Mouse (Mus musculus): ENCODE data around the gene Lin37.
A peak's percentile ranks its signal among the peaks of the same experiment; 100 is the strongest.

Gene Lin37

DNA sequence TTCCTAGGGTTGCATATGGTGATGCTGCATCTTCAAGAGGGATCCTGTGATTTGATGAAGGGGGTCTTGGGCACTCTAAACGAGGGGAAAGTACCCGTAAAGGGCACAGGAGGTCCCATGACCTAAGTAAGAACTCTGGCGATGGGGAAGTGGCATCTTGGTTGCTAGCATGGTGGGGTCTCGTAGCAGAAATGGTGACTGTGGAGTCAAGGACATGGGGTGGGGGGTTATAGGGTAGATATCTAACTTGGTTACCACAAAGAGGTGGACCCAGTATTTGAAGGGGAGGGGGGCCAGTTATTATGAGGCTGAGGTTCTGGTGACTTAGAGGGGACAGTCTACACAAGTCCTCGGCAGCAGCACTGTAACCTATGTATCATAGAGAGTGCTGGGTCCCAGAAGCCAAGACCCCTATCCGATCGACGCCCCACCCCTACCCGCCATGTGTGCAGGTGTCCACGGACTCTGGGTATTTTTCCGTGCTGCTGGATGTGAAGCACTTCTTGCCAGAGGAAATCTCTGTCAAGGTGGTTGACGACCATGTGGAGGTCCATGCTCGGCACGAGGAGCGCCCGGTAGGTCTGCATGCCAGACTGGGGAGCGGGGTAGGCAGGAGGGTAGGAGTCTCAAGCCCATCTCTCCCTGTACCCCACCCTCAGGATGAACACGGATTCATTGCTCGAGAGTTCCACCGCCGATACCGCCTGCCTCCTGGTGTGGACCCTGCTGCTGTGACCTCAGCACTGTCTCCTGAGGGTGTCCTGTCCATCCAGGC is 5.6 kb downstream of the Lin37 start:
- peak; percentile 29 for DNase-seq (ENCODE audit: extremely low read depth, insufficient read length, low spot score)

DNA sequence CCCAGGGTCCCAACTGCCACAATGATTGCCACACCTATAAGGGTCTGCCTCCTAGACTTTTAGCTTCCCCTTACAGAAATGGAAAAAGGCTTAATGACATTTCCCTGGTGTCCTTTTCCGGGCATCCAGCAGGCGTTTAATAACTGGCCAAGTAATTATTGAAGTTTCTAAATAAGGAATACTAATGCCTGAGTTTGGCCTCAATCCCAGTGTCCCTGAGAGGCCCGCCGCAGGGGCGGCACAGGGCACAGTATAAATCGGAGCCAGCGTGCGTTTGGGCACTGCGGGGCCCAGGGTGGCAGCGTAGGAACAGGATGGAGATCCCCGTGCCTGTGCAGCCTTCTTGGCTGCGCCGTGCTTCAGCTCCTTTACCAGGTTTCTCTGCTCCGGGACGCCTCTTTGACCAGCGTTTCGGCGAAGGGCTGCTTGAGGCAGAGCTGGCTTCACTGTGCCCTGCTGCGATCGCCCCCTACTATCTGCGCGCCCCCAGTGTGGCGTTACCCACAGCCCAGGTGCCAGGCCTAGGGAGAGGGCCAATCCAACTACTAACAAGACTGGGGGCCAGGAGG is 6.5 kb downstream of the Lin37 start:
- DNase-seq (ENCODE audit: extremely low read depth, insufficient read length, low spot score): peak; percentile 77

DNA sequence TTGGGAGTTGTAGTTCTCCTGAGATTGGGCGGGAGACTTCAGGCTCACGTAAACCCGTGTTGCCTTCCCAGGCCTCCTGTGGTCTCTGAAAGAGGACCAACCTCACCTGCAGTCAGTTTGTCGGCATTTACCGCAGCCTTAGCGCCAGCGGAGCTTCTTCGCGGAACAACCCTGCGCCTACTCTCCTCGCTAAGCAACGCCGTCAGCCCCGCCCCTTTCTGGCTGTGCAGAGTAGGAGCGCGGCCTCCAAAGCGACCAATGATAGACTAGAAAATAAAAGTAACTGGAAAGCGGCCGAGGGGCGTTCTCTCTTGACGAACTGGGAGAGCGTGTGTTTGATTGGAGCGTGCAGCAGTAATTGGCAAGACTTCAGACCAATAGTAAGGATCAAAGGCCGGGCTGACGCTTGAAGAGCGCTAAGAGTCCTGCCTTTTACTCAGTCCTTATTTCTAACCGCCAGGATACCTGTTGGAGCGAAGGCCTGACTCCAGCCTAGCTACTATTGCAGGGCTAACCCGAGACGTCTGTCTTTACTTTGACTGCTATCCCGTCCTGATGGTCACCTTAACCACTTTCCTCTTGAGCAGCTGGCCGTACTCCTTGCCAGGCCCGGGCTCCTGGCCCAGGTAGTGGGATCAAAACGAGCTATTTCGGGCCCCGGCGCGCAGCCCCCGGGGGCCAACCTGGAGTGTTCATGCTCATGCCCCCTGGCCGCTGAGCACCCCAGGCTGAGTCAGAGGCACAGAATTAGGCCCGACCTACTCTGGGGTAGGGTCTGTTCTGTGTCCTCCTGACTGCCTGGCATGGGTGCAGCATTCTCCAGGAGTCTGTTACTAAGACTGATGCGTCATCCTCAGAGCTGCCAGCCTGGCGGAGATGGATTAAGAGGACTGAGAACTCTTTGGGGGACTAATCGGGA is 7.3 kb downstream of the Lin37 start, which contains the start of the genes Hspb6 and Proser3:
TSS of gene Hspb6 (plus strand) at position 77 of the 919 bp plus-strand sequence.
TSS of gene Proser3 (minus strand) at position 198 of the 919 bp plus-strand sequence.
- DNase-seq (ENCODE audit: extremely low read depth, insufficient read length, low spot score): peak; percentile 93

GRCm38 (mm10) chr7:30551445-30552101 is 8.1 kb downstream of the Lin37 start:
- no peak for DNase-seq (ENCODE audit: extremely low read depth, insufficient read length, low spot score)

DNA sequence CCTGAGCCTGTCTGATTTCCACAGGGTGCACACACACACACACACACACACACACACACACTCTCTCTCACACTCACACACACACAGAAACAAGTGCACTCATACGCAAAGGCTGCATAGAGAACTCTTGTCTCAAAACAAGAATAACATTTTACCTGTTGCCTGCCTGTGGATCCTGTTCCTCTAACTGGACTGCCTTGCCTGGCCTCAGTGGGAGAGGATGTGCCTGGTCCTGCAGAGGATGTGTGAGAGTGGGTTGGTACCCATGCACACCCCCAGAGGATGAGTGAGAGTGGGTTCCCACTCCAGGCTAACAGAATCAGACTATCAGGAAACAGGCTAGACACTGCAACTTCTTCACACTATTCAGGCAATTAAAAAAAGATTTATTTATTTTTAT is 9.0 kb downstream of the Lin37 start:
- no peak for DNase-seq (ENCODE audit: extremely low read depth, insufficient read length, low spot score)

DNA sequence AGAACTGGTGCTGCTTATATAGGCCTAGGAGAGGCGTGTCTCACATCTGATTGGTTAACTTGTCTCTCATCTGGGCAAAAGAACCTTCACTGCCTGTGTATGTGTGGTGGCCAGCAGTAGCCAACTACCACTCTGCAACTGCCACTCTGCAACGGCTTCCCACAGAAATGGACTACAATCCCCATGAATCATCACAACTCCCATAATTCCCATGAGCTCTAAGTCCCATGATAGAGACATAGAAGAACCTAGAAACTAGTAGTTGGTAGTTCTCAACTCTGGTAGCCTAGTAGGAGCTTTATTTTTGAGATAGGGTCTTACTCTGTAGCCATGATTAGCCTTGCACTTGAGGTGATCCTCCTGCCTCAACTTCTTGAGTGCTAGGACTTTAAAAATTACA is 9.8 kb downstream of the Lin37 start:
- no peak for DNase-seq (ENCODE audit: extremely low read depth, insufficient read length, low spot score)

DNA sequence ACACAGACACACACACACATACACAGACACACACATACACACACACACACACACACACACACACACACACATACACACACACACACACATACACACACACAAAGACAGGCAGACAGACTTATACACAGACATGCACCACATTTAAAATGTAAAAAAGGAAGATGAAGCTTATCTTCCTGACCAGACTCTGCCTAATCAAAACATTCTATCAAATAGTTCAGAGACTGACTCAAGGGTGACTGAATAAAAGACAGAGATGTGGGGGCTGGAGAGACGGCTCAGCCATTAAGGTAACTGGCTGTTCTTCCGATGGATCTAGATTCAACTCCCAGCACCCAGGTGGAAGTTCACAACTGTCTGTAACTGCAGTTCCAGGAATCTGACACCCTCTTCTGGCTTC is 15.3 kb downstream of the Lin37 start:
- DNase-seq (ENCODE audit: extremely low read depth, insufficient read length, low spot score): no peak

DNA sequence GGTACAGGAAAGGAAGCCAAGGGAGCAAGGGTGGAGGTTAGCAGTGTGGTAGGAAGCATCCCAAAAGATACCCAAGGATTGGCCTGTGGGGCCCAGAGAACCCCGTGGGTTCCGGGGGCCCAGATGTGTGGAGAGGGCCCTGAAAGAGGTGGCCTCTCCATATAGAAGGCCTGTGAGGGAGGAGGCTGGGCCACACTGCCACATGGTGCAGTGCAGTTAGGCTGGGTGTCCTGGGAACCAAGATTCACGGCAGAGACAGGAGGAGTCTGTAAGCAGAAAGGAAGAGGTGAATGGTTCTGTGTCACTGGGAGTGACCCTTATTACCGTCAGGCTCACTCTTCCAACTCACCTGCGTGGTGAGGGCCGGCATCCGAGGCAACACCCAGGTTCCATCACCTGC is 19.1 kb downstream of the Lin37 start:
- no peak for DNase-seq (ENCODE audit: extremely low read depth, insufficient read length, low spot score)

DNA sequence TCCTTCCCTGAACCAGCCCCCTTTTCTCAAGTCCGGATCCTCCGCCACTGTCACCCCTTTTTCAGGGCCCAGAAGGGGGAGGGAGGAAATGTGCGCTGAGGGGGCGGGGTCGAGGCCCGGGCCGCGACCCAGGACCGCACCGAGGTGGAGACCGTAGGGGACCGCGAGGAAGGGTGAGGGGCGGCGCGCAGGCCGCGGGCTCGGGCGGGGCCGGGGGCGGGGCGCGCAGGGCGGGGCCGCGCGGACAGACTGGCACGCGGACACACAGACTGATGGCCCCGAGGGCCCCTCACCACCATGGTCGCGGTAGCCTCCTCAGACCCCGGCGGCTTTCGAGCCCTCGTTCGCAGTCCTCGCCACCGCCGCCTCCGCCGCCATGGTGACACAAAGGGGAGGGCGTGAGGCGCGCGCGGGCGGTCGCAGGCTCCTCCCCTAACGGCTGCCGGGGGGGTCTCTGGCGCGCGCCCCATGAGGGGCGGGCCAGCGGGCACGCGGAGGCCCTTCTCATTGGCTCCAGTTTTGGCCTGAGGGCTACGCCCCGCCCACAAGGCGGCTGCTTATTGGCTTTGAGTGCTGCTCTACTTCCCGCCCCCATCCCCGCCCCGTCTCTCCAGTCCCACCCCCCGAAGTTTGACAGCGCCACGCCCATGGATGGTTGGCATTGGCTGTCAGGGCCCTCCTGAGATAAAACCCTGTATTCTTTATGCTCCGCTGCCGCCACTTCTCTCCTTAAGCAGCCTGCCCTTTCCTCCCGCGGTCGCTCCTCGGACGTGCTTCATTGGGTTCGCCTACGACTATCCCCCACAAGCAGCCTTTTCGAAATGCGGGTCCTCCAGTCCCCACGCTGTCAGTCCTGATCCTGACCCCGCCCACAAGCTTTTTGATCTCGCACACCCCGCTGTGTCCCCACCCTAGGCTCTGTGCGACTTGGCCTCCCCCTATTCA is 24.7 kb downstream of the Lin37 start, which contains the start of gene Arhgap33:
TSS of gene Arhgap33 (minus strand) at position 428 of the 945 bp plus-strand sequence.
- peak; percentile 93 for DNase-seq (ENCODE audit: extremely low read depth, insufficient read length, low spot score)

DNA sequence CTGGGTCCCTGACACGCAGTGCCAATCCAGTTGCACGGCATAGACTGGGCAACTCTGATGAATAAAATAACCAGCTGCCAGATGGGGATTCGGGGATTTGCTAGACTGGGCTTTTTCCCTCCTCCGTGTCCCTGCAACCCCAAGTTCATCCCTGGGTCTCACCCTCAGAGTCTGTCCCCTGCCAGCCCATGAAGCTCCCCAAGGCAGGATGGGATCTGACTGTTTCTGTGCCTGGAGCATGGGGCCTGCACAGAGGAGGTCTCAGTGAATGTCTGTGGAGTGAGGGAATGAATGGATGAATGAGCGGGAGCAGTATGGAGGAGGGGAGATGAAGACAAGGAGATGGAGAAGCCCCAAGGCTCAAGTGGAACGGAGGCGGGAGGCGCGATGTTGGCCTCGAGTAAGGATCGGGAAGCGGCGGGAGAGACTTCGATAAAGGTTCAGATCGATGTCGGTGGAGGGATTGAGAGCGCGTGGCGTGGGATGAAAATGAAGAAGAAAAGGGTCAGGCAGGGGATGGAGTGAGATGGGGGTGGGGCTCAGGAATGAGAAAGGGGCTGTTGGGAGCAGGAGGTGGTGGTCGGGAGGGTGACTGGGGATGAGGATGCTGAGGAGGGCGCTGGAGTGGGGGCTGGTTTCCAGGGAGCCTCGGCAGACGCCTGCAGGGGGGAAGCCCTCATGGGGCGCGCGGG is 25.6 kb downstream of the Lin37 start:
- no peak for DNase-seq (ENCODE audit: extremely low read depth, insufficient read length, low spot score)

DNA sequence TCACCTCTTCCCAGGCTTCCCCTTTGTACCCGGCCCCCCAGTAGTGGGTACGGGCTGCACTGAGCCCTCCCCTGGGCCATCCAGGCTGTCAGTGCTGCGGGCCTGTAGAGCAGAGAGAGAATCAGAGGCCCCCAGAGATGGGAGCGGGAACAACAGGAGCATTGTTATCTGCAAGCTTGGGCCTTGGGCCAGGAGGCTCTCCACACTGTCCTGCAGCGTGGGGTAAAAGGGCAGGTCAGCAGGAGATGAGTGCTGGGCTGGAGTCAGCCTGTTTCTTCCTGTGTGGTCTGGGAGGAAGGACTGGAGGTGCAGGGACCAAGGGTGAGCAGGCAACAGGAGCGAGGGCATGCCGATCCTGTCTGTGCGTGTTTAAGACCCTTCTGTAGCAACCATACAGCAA is 26.7 kb downstream of the Lin37 start:
- DNase-seq (ENCODE audit: extremely low read depth, insufficient read length, low spot score): no peak

- DNase-seq (ENCODE audit: extremely low read depth, insufficient read length, low spot score): no peak
Observed at GRCm38 (mm10) chr7:30531291-30531815, 28.3 kb downstream of the Lin37 start.

DNA sequence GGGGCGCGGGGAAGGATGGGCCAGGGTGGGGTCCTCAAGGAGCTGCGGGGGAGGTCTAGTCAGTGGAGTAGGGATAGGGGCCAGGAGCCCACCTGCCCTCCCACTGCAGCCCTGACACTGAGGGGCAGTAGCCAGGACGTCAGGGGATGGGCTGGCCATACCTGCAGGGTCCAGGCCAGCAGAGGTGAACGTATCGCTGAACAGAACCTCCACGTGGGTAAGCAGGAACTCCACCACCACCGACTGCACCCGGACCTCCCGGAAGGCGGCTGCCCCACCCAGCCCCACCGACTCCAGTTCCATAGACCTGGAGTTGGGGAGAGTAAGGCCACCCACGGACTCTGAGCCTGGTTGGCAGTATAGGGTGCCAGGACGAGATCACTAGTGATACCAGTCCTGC is 32.7 kb downstream of the Lin37 start:
- DNase-seq (ENCODE audit: extremely low read depth, insufficient read length, low spot score): no peak

DNA sequence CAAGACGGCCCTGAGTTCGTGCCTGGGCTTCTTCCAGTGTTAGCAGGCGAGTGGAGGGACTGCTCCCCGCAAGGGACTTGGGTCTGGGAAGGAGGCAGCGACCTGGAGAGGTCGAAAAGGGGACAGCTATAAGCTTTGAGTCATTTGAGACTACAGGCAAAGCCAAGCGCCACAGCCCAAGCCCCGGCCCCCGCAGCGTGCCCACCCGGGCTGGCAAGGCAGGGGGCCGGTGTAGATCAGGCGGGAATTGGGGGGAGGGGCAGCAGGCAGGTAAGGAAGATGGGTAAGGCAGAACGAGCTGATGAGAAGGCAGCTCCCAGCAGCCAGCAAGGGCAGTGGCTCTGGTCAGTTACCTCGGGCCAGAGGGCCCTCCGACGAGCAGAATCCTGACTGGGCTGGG is 33.2 kb downstream of the Lin37 start:
- DNase-seq (ENCODE audit: extremely low read depth, insufficient read length, low spot score): no peak

- DNase-seq (ENCODE audit: extremely low read depth, insufficient read length, low spot score): no peak
Observed at GRCm38 (mm10) chr7:30525954-30526353, 33.7 kb downstream of the Lin37 start.

- DNase-seq (ENCODE audit: extremely low read depth, insufficient read length, low spot score): peak; percentile 42
Observed at GRCm38 (mm10) chr7:30524487-30524886, 35.2 kb downstream of the Lin37 start.

DNA sequence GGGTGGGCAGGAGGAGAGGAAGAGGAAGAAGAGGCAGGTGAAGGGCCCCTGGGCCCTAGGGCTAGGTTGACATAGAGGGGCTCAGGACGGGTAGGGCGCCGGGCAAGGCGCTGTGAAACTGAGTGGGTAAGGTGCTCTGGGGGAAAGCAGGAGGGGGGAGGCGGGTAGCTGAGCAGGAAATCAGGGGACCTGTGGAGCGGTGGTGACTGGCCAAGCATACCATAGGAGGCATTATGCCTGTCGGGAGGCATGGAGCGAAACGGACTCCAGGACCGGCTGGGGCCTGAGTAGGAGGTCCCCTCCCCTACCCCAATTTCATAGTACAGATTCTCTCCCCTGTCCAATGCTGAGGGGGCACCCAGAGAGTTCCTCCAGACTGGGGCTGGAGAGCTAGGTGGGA is 36.8 kb downstream of the Lin37 start:
- no peak for DNase-seq (ENCODE audit: extremely low read depth, insufficient read length, low spot score)

- no peak for DNase-seq (ENCODE audit: extremely low read depth, insufficient read length, low spot score)
Observed at GRCm38 (mm10) chr7:30520856-30521255, 38.8 kb downstream of the Lin37 start.

- no peak for DNase-seq (ENCODE audit: extremely low read depth, insufficient read length, low spot score)
Observed at GRCm38 (mm10) chr7:30520396-30520795, 39.2 kb downstream of the Lin37 start.

All from 3134 (cell line).